ENCODE assay signal across 20 mouse cellular contexts in genomic region chr1:90117207-90117606, GRCm38 (mm10). TPM values are rescaled to one million over a fixed set of nuclear protein-coding genes. Genes with fewer than 3 reads are reported as not detected.
"Had no signal": no experiment of that assay in that cellular context is flagged by ENCODE, and none has a peak within 500 bp of the region (broad histone marks: within the 10 kb centered on the region; RNA-seq: fewer than 3 reads in every experiment).

No protein-coding gene starts in this region.

- H3K9me3 ChIP-seq: liver, embryonic 12.5 days; megakaryocyte, embryonic 14.5 days; midbrain, embryonic 13.5 days; midbrain, embryonic 15.5 days; neural tube, embryonic 12.5 days had no signal

- H3K4me2 ChIP-seq: liver, embryonic 12.5 days; lung, embryonic 14.5 days; midbrain, embryonic 11.5 days; midbrain, embryonic 13.5 days; midbrain, embryonic 15.5 days; neural tube, embryonic 12.5 days had no signal

- H3K36me3 ChIP-seq: liver, embryonic 12.5 days; midbrain, embryonic 13.5 days; midbrain, embryonic 15.5 days; neural tube, embryonic 12.5 days had no signal

- DNase-seq: lung, embryonic 14.5 days; right cerebral cortex, postnatal 25 days; right cerebral cortex, postnatal 4 days; spleen, adult 18-20 months; thymus, adult 18-20 months; thymus, postnatal 14 days; thymus, postnatal 4 days had no signal

- ATAC-seq: liver, embryonic 12.5 days; midbrain, embryonic 13.5 days; midbrain, embryonic 15.5 days had no signal

- H3K4me3 ChIP-seq: liver, embryonic 12.5 days; midbrain, embryonic 13.5 days; midbrain, embryonic 15.5 days; neural tube, embryonic 12.5 days had no signal

- H3K4me1 ChIP-seq: liver, embryonic 12.5 days; megakaryocyte, embryonic 14.5 days; midbrain, embryonic 13.5 days; midbrain, embryonic 15.5 days had no signal

- H3K9ac ChIP-seq: liver, embryonic 12.5 days; liver, embryonic 14.5 days; lung, embryonic 14.5 days; midbrain, embryonic 13.5 days; midbrain, embryonic 15.5 days; neural tube, embryonic 12.5 days had no signal

- H3K27ac ChIP-seq: liver, embryonic 12.5 days; liver, embryonic 14.5 days; macrophage; midbrain, embryonic 13.5 days; midbrain, embryonic 15.5 days; neural tube, embryonic 12.5 days had no signal

- H3K27me3 ChIP-seq: liver, embryonic 12.5 days; megakaryocyte, embryonic 14.5 days; midbrain, embryonic 13.5 days; midbrain, embryonic 15.5 days had no signal

RNA-seq across cellular contexts. Expression of gene Iqca, which starts 36.0 kb away (rescaled TPM):
- polyA plus RNA-seq: liver, adult 2 months; macrophage; small intestine, adult 2 months; stomach, embryonic 14.5 days; stomach, embryonic 16.5 days; urinary bladder, adult 2 months had no signal
